Mouse (Mus musculus): ENCODE measurements around the gene Cmtm5. TPM values are rescaled to one million over a fixed set of nuclear protein-coding genes. Genes with fewer than 3 reads are reported as not detected.
A peak's percentile ranks its signal among the peaks of the same experiment; 100 is the strongest.

Cmtm5 gene
- total RNA-seq, 2 experiments from 2014 or later = 0.25 TPM; not detected in 1

GRCm38 (mm10) chr14:54920076-54920685 lies 15.9 kb upstream of the Cmtm5 start:
- H3K4me3 ChIP-seq = no peak overlapping the region
- DNase-seq = no peak
- no peak overlapping the region for H3K27ac ChIP-seq
- intact Hi-C loops (cut with DNase I) = no loop called here
- no peak for TF ChIP-seq CTCF (IDR thresholded peaks at IDR 0.05)

- TF ChIP-seq CTCF (IDR thresholded peaks at IDR 0.05) = no peak
- peak; percentile 75 for DNase-seq
- Histone ChIP-seq H3K4me3 (peak overlapping the region; percentile 77), H3K27ac (peak overlapping the region; percentile 89)
- intact Hi-C loops (cut with DNase I) = no loop called here
Measured at GRCm38 (mm10) chr14:54924641-54925348, 11.3 kb upstream of the Cmtm5 start.

GRCm38 (mm10) chr14:54925349-54926342 lies 10.4 kb upstream of the Cmtm5 start, which contains the start of gene Efs:
TSS of gene Efs (minus strand) at chr14:54926126.
- intact Hi-C loops (cut with DNase I) = no loop called here
- TF ChIP-seq CTCF (IDR thresholded peaks at IDR 0.05) = no peak
- DNase-seq = peak; percentile 81
- Histone ChIP-seq H3K27ac (peak within 1 kb of the TSS; percentile 89), H3K4me3 (peak within 1 kb of the TSS; percentile 77)

- no peak for TF ChIP-seq CTCF (IDR thresholded peaks at IDR 0.05)
- H3K27ac ChIP-seq = peak overlapping the region; percentile 89
- peak; percentile 73 for DNase-seq
- peak overlapping the region; percentile 77 for H3K4me3 ChIP-seq
- intact Hi-C loops (cut with DNase I) = no loop called here
Measured at GRCm38 (mm10) chr14:54926401-54927158, 9.5 kb upstream of the Cmtm5 start.

GRCm38 (mm10) chr14:54927296-54927695 lies 8.8 kb upstream of the Cmtm5 start:
- intact Hi-C loops (cut with DNase I) = no loop called here
- peak overlapping the region; percentile 89 for H3K27ac ChIP-seq
- no peak for DNase-seq
- H3K4me3 ChIP-seq = peak overlapping the region; percentile 77
- TF ChIP-seq CTCF (IDR thresholded peaks at IDR 0.05) = no peak

GRCm38 (mm10) chr14:54929801-54930200 lies 6.3 kb upstream of the Cmtm5 start:
- H3K27ac ChIP-seq = no peak overlapping the region
- no peak for DNase-seq
- no peak overlapping the region for H3K4me3 ChIP-seq
- intact Hi-C loops (cut with DNase I) = no loop called here
- no peak for TF ChIP-seq CTCF (IDR thresholded peaks at IDR 0.05)

- no peak overlapping the region for H3K27ac ChIP-seq
- intact Hi-C loops (cut with DNase I) = no loop called here
Measured at GRCm38 (mm10) chr14:54930431-54930830, 5.6 kb upstream of the Cmtm5 start.

GRCm38 (mm10) chr14:54932645-54933150 lies 3.4 kb upstream of the Cmtm5 start, which contains the start of gene Il25:
TSS of gene Il25 (plus strand) at chr14:54932695.
- Histone ChIP-seq H3K27ac (no peak within 1 kb of the TSS), H3K4me3 (no peak within 1 kb of the TSS)
- intact Hi-C loops (cut with DNase I) = no loop called here
- no peak for TF ChIP-seq CTCF (IDR thresholded peaks at IDR 0.05)
- DNase-seq = no peak

More at GRCm38 (mm10) chr14:54930431-54930830, 5.6 kb upstream of the Cmtm5 start:
- no peak for DNase-seq
- H3K4me3 ChIP-seq = no peak overlapping the region
- TF ChIP-seq CTCF (IDR thresholded peaks at IDR 0.05) = no peak

GRCm38 (mm10) chr14:54936831-54937160 lies 735 bp downstream of the Cmtm5 start:
- no peak for TF ChIP-seq CTCF (IDR thresholded peaks at IDR 0.05)
- Histone ChIP-seq H3K27ac (peak overlapping the region; percentile 35; the same call in 1 of the 2 replicates), H3K4me3 (peak overlapping the region; percentile 26)
- intact Hi-C loops (cut with DNase I) = no loop called here
- DNase-seq = no peak

- H3K4me3 ChIP-seq = no peak overlapping the region
- intact Hi-C loops (cut with DNase I) = loop anchor here (2.0 kb wide), 1 partner anchor 93 kb away; no protein-coding TSS in a partner anchor
- no peak for DNase-seq
- no peak for TF ChIP-seq CTCF (IDR thresholded peaks at IDR 0.05)
- H3K27ac ChIP-seq = no peak overlapping the region
Measured at GRCm38 (mm10) chr14:54937361-54938182, 1.5 kb downstream of the Cmtm5 start.
